Mouse (Mus musculus) testis, adult 2 months (tissue): Measurements from ENCODE around the gene Prss56.

Experiments used
- CTCF ChIP-seq: fragments of 200-500 bp; IDR thresholded peaks from 2 replicates; pipeline ENCODE4 v1.5.1; 2012; ENCODE audit warnings: low read depth, mild to moderate bottlenecking, inconsistent platforms, low read length, moderate library complexity; ENCODE audit not compliant: control insufficient read depth, insufficient read depth, insufficient replicate concordance
- POLR2A ChIP-seq: fragments of 200-500 bp; IDR thresholded peaks from 2 replicates; pipeline ENCODE4 v1.6.1; 2012; ENCODE audit warnings: low read depth, mild to moderate bottlenecking, inconsistent platforms, low read length, moderate library complexity; ENCODE audit not compliant: control insufficient read depth

- TF ChIP-seq CTCF = no peak
- TF ChIP-seq POLR2A = no peak
Measured at GRCm38 (mm10) chr1:87232197-87232596, 49.1 kb downstream of the Prss56 start.
